Mouse (Mus musculus) kidney, embryonic 16.5 days (tissue): ENCODE results near the gene Tmem184a. TPM values are rescaled to one million over a fixed set of nuclear protein-coding genes. Genes with fewer than 3 reads are reported as not detected.
A peak's percentile ranks its signal among the peaks of the same experiment; 100 is the strongest.

Experiments
- ATAC-seq: fragments of 200-750 bp; cut with Nextera tagmentation; 2 replicates; pipeline ENCODE4 v1.8.0; 2017; ENCODE audit warnings: moderate TSS enrichment; ENCODE audit not compliant: low FRiP score, low TSS enrichment
- H3K27ac ChIP-seq: fragments of 300-500 bp; sonication (generic); 2 replicates; pipeline ENCODE4 v1.5.1; 2014; ENCODE audit warnings: low read length
- H3K27me3 ChIP-seq: fragments of 300-500 bp; sonication (generic); 2 replicates; pipeline ENCODE4 v1.6.1; 2014; ENCODE audit warnings: low read length, control low read depth, mixed read lengths; ENCODE audit not compliant: insufficient read depth
- H3K36me3 ChIP-seq: fragments of 300-500 bp; sonication (generic); 2 replicates; pipeline ENCODE4 v1.6.1; 2014; ENCODE audit warnings: low read length, control low read depth, mixed read lengths; ENCODE audit not compliant: insufficient read depth
- H3K4me1 ChIP-seq: fragments of 300-500 bp; sonication (generic); 2 replicates; pipeline ENCODE4 v1.6.1; 2014; ENCODE audit warnings: low read length, control low read depth, mixed read lengths; ENCODE audit not compliant: insufficient read depth
- H3K4me2 ChIP-seq: fragments of 300-500 bp; sonication (generic); replicated peaks from 2 replicates; pipeline ENCODE4 v1.6.1; 2014; ENCODE audit warnings: low read depth, low read length
- H3K4me3 ChIP-seq: fragments of 300-500 bp; sonication (generic); 2 replicates; pipeline ENCODE4 v1.5.1; 2014; ENCODE audit warnings: mild to moderate bottlenecking, low read length
- H3K9ac ChIP-seq: fragments of 300-500 bp; sonication (generic); replicated peaks from 2 replicates; pipeline ENCODE4 v1.6.1; 2014; ENCODE audit warnings: low read length
- H3K9me3 ChIP-seq: fragments of 300-500 bp; sonication (generic); 2 replicates; pipeline ENCODE4 v1.6.1; 2016; ENCODE audit warnings: low read length, control low read depth
- WGBS: fragments of 180-500 bp; shearing (Covaris S2); extraction: QIAGEN DNeasy Blood & Tissue Kit; methylation state at CpG from one replicate; pipeline ENCODE4 v1.1.7; 2014; 5-methylcytosine and 5-hydroxymethylcytosine counted together
- polyA plus RNA-seq: library from polyadenylated mRNA; unstranded; fragments of >200 nt; fragmentation: Nextera tagmentation; extraction: Ambion mirVana; gene quantifications from 2 replicates; pipeline ENCODE4 v1.2.1, GENCODE M21; 2015

Tmem184a gene
- polyA plus RNA-seq, 1 experiment from 2014 or later = 10.3 TPM

GRCm38 (mm10) chr5:139804107-139804551, 15.6 kb downstream of the Tmem184a start:
- WGBS = 13% methylated on average over 6 of the region's 6 CpGs
- no peak overlapping the region; the same call in 1 of the 2 replicates for H3K9ac ChIP-seq
- no peak overlapping the region for H3K4me3 ChIP-seq
- ATAC-seq = peak; percentile 49
- peak overlapping the region; percentile 36; the same call in 1 of the 2 replicates for H3K4me2 ChIP-seq
- peaks cover 25% of the 10 kb centered on the region; the same call in 1 of the 2 replicates for H3K36me3 ChIP-seq
- H3K9me3 ChIP-seq = no peaks in the 10 kb centered on the region
- no peaks in the 10 kb centered on the region for H3K27me3 ChIP-seq
- H3K4me1 ChIP-seq = peaks cover 10% of the 10 kb centered on the region
- H3K27ac ChIP-seq = no peak overlapping the region

GRCm38 (mm10) chr5:139803601-139804102, 16.1 kb downstream of the Tmem184a start:
- no peaks in the 10 kb centered on the region for H3K9me3 ChIP-seq
- peak overlapping the region; percentile 36 for H3K4me2 ChIP-seq
- peak overlapping the region; percentile 25; the same call in 1 of the 2 replicates for H3K9ac ChIP-seq
- ATAC-seq = peak; percentile 77
- 10% methylated on average over 12 of the region's 12 CpGs for WGBS
- no peak overlapping the region for H3K27ac ChIP-seq
- peaks cover 25% of the 10 kb centered on the region; the same call in 1 of the 2 replicates for H3K36me3 ChIP-seq
- H3K4me1 ChIP-seq = peaks cover 13% of the 10 kb centered on the region
- no peak overlapping the region for H3K4me3 ChIP-seq
- H3K27me3 ChIP-seq = no peaks in the 10 kb centered on the region

DNA sequence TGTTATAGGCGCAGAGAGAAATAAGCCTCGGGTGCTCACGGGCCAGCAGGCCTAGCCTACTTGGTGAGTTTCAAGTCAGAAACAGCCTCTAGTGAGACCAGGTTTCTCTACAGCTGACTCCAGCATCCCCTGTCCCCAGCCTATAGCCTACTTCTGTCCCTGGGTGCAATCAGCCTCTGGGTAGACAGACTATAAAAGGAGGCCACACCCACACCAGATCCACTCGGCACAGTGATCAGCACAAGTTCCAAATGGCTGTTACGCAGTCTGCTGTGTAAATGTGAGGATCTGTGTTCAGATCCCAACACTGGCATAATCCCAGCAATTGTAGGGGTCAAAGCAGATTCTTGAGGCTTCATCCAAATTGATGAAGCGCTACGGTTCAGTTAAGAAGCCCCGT, 16.6 kb downstream of the Tmem184a start:
- Histone ChIP-seq H3K27ac (no peak overlapping the region), H3K9me3 (no peaks in the 10 kb centered on the region), H3K4me3 (no peak overlapping the region), H3K36me3 (peaks cover 25% of the 10 kb centered on the region; the same call in 1 of the 2 replicates), H3K4me1 (peaks cover 17% of the 10 kb centered on the region), H3K27me3 (no peaks in the 10 kb centered on the region), H3K4me2 (no peak overlapping the region), H3K9ac (no peak overlapping the region)
- no peak for ATAC-seq
- WGBS = 73% methylated on average over 8 of the region's 8 CpGs

- WGBS = 92% methylated on average over 10 of the region's 10 CpGs
- Histone ChIP-seq H3K27me3 (no peaks in the 10 kb centered on the region), H3K36me3 (peaks cover 25% of the 10 kb centered on the region; the same call in 1 of the 2 replicates), H3K27ac (no peak overlapping the region), H3K9ac (no peak overlapping the region), H3K4me1 (peaks cover 30% of the 10 kb centered on the region), H3K4me3 (no peak overlapping the region), H3K9me3 (no peaks in the 10 kb centered on the region), H3K4me2 (no peak overlapping the region)
- ATAC-seq = no peak
Observed at GRCm38 (mm10) chr5:139801880-139802279, 17.8 kb downstream of the Tmem184a start.

DNA sequence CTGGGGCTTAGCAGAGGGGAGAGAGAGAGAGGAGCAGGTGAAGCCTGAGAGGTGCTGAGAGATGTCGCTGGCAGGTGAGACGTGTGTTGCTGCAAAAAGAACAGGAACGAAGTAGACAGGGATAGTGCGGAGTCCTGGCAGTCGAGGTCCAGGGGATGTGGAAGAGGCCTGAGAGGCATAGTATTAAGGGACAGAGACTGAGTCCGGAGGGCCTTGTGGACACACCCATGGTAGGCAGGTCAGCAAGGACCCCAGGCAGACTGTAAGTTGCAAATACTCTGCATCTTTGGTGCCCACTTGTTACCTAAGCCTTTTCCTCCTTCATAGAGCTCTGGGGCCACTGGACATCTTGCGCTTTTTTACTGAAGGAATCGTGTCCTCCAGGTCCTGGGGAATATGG, 18.5 kb downstream of the Tmem184a start:
- Histone ChIP-seq H3K4me1 (peaks cover 37% of the 10 kb centered on the region), H3K27me3 (no peaks in the 10 kb centered on the region), H3K4me2 (no peak overlapping the region), H3K27ac (no peak overlapping the region), H3K9me3 (no peaks in the 10 kb centered on the region), H3K4me3 (no peak overlapping the region), H3K9ac (no peak overlapping the region), H3K36me3 (peaks cover 25% of the 10 kb centered on the region; the same call in 1 of the 2 replicates)
- WGBS = 89% methylated on average over 8 of the region's 8 CpGs
- no peak for ATAC-seq

GRCm38 (mm10) chr5:139799801-139800590, 19.7 kb downstream of the Tmem184a start:
- no peak overlapping the region for H3K27ac ChIP-seq
- no peaks in the 10 kb centered on the region for H3K27me3 ChIP-seq
- no peaks in the 10 kb centered on the region for H3K9me3 ChIP-seq
- WGBS = 90% methylated on average over 33 of the region's 33 CpGs
- H3K4me3 ChIP-seq = no peak overlapping the region
- peaks cover 21% of the 10 kb centered on the region; the same call in 1 of the 2 replicates for H3K36me3 ChIP-seq
- H3K4me1 ChIP-seq = peaks cover 38% of the 10 kb centered on the region
- H3K9ac ChIP-seq = no peak overlapping the region
- no peak overlapping the region for H3K4me2 ChIP-seq
- no peak for ATAC-seq

DNA sequence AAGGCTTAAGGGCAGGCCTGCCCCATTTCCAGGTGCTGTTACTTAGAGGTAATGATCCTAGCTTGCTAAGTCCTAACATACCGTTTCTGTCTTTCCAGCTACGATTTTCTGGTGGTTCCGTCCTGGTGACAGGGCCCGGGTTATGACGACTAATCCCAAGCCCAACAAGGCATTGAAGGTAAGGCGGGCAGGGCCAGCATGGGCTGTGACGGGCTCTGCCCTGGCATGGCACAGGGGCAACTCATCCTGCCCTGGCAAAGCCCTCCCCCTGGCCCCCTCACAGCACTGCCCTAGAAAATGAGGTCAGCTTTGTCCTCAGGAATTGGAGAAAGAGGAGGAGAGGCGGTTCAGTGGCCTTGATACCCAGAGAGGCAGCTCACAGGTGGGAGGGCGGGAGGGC, 20.7 kb downstream of the Tmem184a start:
- no peak overlapping the region for H3K9ac ChIP-seq
- no peaks in the 10 kb centered on the region for H3K9me3 ChIP-seq
- no peak for ATAC-seq
- H3K36me3 ChIP-seq = peaks cover 21% of the 10 kb centered on the region; the same call in 1 of the 2 replicates
- peaks cover 39% of the 10 kb centered on the region for H3K4me1 ChIP-seq
- H3K4me3 ChIP-seq = no peak overlapping the region
- H3K27me3 ChIP-seq = no peaks in the 10 kb centered on the region
- H3K27ac ChIP-seq = no peak overlapping the region
- H3K4me2 ChIP-seq = no peak overlapping the region
- 94% methylated on average over 9 of the region's 9 CpGs for WGBS

DNA sequence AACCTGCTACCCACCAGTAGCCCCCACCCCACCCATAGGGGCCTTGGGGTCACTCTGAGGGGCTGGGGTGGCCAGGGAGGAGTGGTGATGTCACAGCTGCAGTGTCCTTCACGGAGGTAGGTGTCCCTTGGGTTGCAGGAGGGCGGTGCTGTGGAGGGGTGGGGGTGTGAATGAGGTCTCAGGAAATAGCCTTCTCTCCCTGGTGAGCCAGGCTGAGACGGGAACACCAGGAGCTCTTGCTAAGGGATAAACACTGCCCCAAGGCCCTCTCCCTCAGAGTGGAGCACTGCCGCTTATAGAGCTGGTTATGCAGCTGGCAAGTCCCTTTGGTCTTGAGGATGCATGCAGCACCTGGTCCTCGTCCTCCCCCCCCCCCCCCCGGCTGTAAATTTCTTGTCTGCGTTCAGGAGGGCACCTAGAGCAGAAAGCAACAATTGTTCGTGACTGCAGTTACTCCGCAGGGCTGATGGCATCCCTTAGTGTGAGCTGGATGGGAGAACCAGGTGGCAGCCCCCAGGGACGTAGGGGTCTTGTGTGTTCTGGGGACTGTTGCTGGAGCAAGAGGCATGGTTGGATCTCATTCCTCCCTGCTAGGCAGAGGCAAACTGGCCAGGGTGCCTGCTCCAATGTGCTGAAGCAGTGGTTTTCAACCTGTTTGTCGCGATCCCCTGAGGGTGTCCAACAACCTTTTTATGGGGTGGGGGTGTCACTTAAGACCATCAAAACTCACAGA, 21.4 kb downstream of the Tmem184a start:
- H3K4me2 ChIP-seq = no peak overlapping the region; the same call in 1 of the 2 replicates

DNA sequence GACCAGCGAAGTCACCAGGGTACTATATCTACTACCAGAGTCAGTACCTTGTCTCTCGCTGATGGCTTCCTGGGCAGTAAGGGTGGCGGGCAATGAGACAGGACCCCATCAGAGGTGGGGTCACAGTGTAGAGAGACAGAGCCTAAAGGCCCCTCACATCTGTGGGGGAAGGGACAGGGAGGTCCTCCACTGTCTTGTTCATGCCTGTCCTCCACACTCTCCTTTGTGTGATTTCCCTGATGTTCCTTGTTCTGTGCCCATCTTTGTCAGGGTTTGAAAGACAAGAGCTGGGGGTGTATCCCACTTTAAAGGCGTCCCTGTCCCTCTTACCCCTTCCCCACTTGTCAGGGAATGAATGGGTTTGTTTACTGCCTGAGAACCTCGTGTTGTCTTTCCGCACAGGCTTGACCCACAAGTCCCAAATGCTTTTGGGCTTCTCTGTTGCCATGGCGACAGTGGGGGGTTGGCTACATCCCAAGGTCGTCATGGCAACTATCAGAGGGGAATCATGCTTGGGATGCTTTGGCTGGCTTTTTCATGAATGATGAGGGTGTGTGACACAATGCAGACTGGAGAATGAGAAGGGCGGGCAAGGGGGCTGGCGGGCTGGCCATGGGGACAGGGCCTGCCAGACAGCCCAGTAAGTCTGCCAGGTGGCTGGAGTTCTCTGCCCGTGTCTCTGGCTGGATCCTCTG, 22.1 kb downstream of the Tmem184a start:
- Histone ChIP-seq H3K27ac (peak overlapping the region; percentile 84), H3K9me3 (no peaks in the 10 kb centered on the region), H3K27me3 (no peaks in the 10 kb centered on the region), H3K4me3 (no peak overlapping the region), H3K4me1 (peaks cover 46% of the 10 kb centered on the region), H3K4me2 (peak overlapping the region; percentile 38), H3K9ac (0 out of 2 replicates have a peak overlapping the region, but pooled peaks have one; percentile 27), H3K36me3 (peaks cover 21% of the 10 kb centered on the region; the same call in 1 of the 2 replicates)
- peak; percentile 40 for ATAC-seq
- 43% methylated on average over 11 of the region's 11 CpGs for WGBS

More for the DNA sequence above, 21.4 kb downstream of the Tmem184a start:
- Histone ChIP-seq H3K4me3 (no peak overlapping the region), H3K36me3 (peaks cover 21% of the 10 kb centered on the region; the same call in 1 of the 2 replicates), H3K9ac (0 out of 2 replicates have a peak overlapping the region, but pooled peaks have one; percentile 27), H3K9me3 (no peaks in the 10 kb centered on the region), H3K27ac (0 out of 2 replicates have a peak overlapping the region, but pooled peaks have one; percentile 33), H3K27me3 (no peaks in the 10 kb centered on the region), H3K4me1 (peaks cover 39% of the 10 kb centered on the region)
- WGBS = 40% methylated on average over 11 of the region's 12 CpGs
- ATAC-seq = peak; percentile 0; the same call in 1 of the 2 replicates
